Mouse (Mus musculus) layer of hippocampus, adult 18-20 months (tissue): Measurements from ENCODE around the gene 4933424G06Rik. TPM values are rescaled to one million over a fixed set of nuclear protein-coding genes. Genes with fewer than 3 reads are reported as not detected.
"Not testable (repeated sequence)": the region's sequence is repeated elsewhere in the genome, so short reads cannot be mapped to it uniquely, and the experiment has no call there.

Experiments used
- DNase-seq, 2 experiments: peaks; one replicate each; pipeline ENCODE4 v3.0.0; 2022; ENCODE audit warnings: low spot score in 2 of 2
- long read RNA-seq: library from polyadenylated mRNA; stranded (forward); transcript quantifications from one replicate; pipeline ENCODE4 v2.0.0, GENCODE M21; 2021
- total RNA-seq, 2 experiments: library from RNA; stranded (reverse); gene quantifications; 2 replicates each; pipeline ENCODE4 v1.2.3; 2021

The 4933424G06Rik gene
- not detected for total RNA-seq
- long read RNA-seq = 0 reads

GRCm38 (mm10) chr1:36709854-36710280 lies at the start of gene 4933424G06Rik:
4933424G06Rik (plus strand) TSS chr1:36710149.
- DNase-seq = peak; percentile 97 to 98

DNA sequence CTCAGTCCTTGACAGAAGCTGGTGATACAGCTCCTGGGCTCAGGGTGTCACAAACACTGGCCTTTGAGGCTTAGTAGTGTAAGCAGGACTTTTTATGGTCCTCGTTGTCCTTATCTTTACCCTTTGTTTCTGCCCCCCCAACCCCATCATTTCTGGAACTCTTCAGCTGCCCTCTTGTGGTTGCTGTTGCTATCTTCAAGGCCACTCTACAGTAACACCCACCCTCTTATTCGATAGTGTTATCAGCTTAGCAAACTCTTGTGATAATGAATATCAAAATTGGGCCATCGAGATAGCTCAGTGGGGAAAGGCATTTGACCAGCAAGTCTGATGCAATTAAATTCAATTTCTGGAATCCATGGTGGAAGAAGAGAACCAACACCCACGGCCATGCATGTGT lies 45.5 kb upstream of the 4933424G06Rik start:
- peak in 1 of 2 experiments; percentile 25 for DNase-seq

- no peak for DNase-seq
These were observed 44.7 kb upstream of the 4933424G06Rik start for GRCm38 (mm10) chr1:36665165-36665723.

- DNase-seq = no peak
These were observed 44.0 kb upstream of the 4933424G06Rik start for GRCm38 (mm10) chr1:36665934-36666333.

- DNase-seq = not testable (repeated sequence)
These were observed 41.9 kb upstream of the 4933424G06Rik start for GRCm38 (mm10) chr1:36668007-36668406.

GRCm38 (mm10) chr1:36670256-36670655 lies 39.7 kb upstream of the 4933424G06Rik start:
- DNase-seq = no peak

DNA sequence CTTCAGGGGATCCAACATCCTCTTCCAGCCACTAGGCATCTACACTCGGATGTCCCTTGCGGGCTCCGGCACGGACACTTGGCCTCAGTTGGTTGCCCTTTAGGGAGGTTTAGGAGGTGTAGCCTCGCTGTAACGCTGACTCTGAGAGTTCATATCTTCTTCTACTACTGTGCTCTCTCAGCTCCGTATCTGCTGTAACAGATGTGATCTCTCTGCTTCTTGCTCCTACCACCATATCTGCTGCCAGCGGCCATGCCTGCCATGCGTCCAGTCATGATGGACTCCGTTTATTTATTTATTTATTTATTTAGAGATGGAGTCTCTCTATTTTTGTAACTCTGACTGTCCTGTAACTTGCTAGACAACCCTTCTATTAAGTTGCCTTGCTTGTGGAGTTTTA lies 38.7 kb upstream of the 4933424G06Rik start:
- DNase-seq = no peak

- peak in 1 of 2 experiments; percentile 15 for DNase-seq
These were observed 37.1 kb upstream of the 4933424G06Rik start for GRCm38 (mm10) chr1:36672648-36673350.

DNA sequence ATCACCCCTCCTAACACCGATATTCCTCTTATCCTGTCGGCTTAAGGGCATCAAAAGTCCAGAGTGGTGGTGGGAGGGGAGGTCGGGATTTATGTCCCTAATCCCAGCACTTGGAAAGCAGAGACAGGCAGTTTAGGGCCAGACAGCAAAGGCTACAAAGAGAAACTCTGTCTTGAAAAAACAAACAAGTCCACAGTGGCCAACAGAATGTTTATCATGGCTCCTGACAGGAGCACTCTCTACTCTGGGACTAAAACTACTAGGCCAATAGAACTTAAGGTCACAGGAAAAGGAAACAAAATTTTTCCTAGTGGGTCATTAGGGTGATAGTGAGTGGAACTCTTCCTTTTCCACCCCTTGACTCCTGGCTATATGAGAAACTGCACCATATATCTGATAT lies 35.0 kb upstream of the 4933424G06Rik start:
- no peak for DNase-seq

DNA sequence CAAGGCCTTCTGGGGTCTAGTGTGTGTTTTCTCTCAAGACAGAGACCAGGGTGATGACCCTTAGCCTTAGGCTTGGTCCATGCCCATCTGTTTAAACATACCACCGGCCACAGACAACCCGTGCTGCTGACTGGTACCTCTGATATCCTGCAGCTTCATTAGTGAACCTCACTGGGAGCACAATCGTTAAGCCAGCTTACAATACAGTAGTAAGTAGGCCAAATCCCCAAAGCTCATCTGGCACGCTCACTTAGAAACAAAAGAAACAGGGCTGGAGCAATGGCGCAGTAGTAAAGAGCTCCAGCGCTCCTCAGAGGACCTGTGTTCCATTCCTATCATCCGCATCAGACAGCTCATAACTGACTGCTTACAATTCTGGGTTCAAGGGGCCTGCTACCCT lies 29.1 kb upstream of the 4933424G06Rik start:
- DNase-seq = no peak

DNA sequence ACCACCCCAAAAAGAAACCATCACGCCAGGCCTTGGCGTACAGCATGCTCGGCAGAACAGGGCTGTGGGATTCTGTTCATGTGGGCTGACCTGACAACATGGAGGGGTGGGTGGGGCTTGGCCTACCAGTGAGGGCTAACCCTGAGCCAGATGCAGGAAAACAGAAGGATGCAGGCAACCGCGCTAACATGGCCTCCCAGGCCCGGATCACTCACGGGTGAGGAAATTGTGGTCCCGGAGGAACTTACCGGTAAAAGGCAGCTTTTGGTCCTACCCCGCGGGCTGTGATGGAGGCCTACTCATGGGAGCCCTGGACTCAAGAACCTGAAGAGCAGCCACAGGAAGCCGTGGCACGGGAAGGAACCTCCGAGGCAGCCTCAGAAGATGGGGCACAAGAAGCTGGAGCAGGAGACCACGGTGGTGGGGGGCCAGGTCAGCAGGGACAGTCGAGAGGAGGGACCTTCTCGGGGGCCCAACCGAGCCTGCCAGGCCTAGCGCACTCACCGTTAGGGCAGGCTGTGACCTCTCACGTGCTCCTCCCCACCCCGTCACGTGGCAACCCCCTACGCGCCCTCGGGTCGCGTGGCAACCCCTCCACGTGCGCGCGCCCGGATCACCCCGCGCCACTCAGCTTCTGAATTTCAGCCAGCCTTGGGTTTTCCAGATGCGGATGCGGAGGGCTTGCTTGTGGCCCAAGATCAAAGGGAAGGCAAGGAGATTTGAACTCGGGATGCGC lies 27.2 kb upstream of the 4933424G06Rik start, which contains the start of gene Fam178b:
Gene Fam178b (minus strand): TSS at position 564 of the 736 bp plus-strand sequence.
- DNase-seq = no peak

GRCm38 (mm10) chr1:36683810-36684467 lies 26.0 kb upstream of the 4933424G06Rik start:
- peak; percentile 56 to 90 for DNase-seq

- DNase-seq = no peak
These were observed 19.2 kb upstream of the 4933424G06Rik start for GRCm38 (mm10) chr1:36690671-36691235.

GRCm38 (mm10) chr1:36691271-36692155 lies 18.4 kb upstream of the 4933424G06Rik start, which contains the start of gene Cox5b:
Cox5b (plus strand) TSS chr1:36691449.
- DNase-seq = peak; percentile 95 to 98

- DNase-seq = no peak
These were observed 15.1 kb upstream of the 4933424G06Rik start for GRCm38 (mm10) chr1:36694871-36695270.

DNA sequence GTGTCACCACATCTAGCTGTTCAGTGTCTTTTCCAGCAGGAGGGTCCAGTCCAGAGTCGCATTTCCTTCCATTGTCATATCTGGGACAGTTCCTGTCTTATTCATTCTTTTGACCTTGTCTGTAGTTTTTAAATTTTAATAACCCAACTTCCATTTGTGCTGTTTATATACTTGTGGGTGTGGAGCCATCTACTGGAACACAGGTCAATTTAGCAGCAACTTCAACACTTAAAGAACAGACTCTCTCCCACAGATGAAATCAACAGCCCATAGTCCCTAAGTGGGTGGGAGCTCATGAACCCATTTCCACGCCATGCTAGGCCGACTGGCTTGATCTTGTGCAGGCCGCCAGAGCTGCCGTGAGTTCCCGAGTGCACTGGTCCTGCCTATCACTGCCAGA lies 13.5 kb upstream of the 4933424G06Rik start:
- DNase-seq = no peak

GRCm38 (mm10) chr1:36697030-36697429 lies 12.9 kb upstream of the 4933424G06Rik start:
- DNase-seq = no peak

DNA sequence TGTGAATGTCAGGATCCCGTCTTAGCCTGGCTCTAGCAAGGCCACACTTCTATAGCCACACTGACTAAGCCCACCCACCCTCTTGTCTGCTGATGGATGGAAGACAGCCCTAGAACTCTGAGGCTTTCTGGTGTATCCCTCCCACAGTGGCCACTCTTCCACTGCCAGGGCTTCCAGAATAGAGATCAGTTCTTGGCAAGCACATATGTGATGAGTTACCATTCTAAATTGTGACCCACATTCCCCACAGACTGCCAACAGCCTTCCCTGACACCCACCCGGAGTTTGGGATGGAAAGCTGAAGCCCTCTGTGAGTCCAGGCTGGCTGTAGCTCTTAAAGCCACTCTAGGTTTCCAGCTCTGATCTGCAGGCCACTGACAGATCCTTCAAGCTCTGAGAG lies 2.8 kb upstream of the 4933424G06Rik start:
- DNase-seq = no peak

DNA sequence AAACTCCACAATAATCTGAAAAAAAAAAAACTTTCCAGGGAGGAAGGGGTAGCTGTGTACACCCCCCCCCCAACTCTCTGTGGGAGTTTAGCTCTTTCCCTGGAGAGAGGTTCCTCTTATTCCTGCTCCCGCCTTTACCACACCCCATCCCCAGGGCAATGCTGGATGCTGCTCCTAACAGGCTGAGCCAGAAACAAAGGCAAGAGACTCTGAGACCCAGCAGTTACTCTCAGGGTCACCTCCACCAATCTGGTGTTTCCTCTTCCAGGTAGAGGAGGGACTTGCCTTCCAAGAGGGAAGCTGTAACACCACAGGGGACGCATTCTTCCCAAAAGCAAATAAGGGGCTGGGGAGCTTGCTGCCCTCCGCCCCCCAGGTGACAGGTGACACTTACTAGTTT lies 2.2 kb upstream of the 4933424G06Rik start:
- DNase-seq = no peak

DNA sequence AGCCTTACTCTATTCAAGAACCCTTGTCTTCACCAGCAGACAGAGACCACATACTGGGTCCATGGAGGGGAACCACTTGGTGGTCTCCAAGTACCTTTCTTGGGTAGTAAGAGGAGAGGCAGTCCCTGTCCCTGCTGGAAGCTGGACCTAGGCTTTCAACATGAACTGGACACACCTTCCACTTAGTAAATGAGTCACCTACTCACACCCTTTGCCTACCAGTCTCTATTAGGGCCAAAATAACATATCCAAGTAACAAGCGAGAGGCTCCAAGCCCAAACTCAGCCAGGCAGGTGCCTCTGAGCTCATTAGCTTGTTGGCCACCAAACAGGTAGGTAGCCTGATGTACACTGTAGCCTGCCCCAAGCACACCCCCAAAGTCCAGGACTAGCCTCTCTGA lies 1.3 kb upstream of the 4933424G06Rik start:
- no peak for DNase-seq
